Mouse (Mus musculus) macrophage (primary cell): ENCODE data around the gene Cdc27. TPM values are rescaled to one million over a fixed set of nuclear protein-coding genes. Genes with fewer than 3 reads are reported as not detected.

Experiments
- H3K27ac ChIP-seq: fragments of 350-480 bp; formaldehyde crosslinking; 2 replicates; pipeline ENCODE4 v1.9.0; 2021
- H3K36me3 ChIP-seq: fragments of 350-480 bp; formaldehyde crosslinking; 2 replicates; pipeline ENCODE4 v1.9.0; 2021; ENCODE audit errors: inconsistent target
- H3K4me3 ChIP-seq: fragments of 350-480 bp; formaldehyde crosslinking; 2 replicates; pipeline ENCODE4 v1.9.0; 2021; ENCODE audit errors: inconsistent target
- H3K79me2 ChIP-seq: fragments of 350-480 bp; formaldehyde crosslinking; 2 replicates; pipeline ENCODE4 v1.9.0; 2021; ENCODE audit errors: inconsistent target
- WGBS: methylation state at CpG from one replicate; pipeline ENCODE4 v1.1.7; 2026; ENCODE audit warnings: inconsistent platforms; ENCODE audit not compliant: missing documents; 5-methylcytosine and 5-hydroxymethylcytosine counted together
- polyA plus RNA-seq: library from polyadenylated mRNA; stranded (reverse); fragments of 250-400 nt; gene quantifications from 3 replicates; pipeline ENCODE4 v1.2.4, GENCODE M21; 2018; ENCODE audit warnings: inconsistent platforms
- total RNA-seq, 78 experiments: library from RNA; depleted of rRNA; stranded (reverse); fragments of 250-400 nt; gene quantifications; 1 replicate in 9 of 78; 2 replicates in 24 of 78; 3 replicates in 43 of 78; 4 replicates in 2 of 78; pipeline ENCODE4 v1.2.4; 2018; ENCODE audit warnings: inconsistent platforms in 56 of 78

Cdc27 gene
- 100 to 1,000 TPM in 2 of 26 experiments, 10 to 100 TPM in 24; 38.6 to 118 (median 58.2) TPM for total RNA-seq (2018; cell fraction: chromatin; rRNA removed)
- total RNA-seq (2018; cell fraction: cytosol; rRNA removed): 10 to 100 TPM; 27.4 to 46.9 (median 32.9) TPM
- total RNA-seq (2018; cell fraction: nucleus; rRNA removed): 10 to 100 TPM; 31.7 to 90.5 (median 53.9) TPM
- polyA plus RNA-seq: 18.2 to 24.2 TPM (median 19.9 TPM) in 3 replicates

GRCm38 (mm10) chr11:104550406-104550974 lies at the start of gene Cdc27, which contains the start of gene Myl4:
TSS of gene Cdc27 (minus strand) at chr11:104550620.
TSS of gene Myl4 (plus strand) at chr11:104550663.
- Histone ChIP-seq H3K4me3 (peak within 1 kb of the TSS; percentile 86), H3K27ac (peak within 1 kb of the TSS; percentile 74), H3K79me2 (peaks cover 48% of the 10 kb centered on the region), H3K36me3 (no peaks in the 10 kb centered on the region)
- WGBS: under 1% methylated on average over 35 of the region's 35 CpGs

DNA sequence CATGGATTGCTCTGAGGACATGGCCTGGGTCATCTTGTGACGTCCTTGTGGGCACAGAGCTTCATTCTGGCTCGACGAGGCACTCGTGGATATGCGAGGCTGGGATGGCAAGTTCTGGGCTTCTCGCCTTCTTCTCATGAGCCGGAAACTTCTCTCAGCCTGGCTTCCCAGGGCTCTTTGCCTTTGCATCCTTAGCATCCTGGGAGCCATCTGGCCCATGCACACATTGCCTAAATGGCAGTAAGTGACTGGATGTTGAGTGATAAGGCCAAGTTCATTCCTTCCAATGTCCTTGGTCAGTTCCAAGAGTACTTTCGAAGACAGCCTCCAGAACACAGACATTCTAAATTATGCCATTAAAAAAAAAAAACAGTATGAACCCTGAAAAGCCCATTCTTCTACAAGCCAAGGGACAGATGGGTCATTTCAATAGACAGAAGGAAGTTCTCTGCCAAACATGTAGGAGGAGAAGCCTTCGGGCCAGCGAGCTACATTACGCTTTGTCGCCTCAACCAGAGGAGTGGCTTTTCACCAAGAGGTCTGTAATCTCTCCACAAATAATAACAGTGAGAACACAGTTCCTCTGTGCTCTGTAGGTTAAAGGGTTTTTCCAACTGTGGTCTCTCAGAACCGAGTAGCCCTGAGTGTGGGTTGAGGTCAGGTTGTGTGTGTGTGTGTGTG lies 49.0 kb upstream of the Cdc27 start:
- no peak overlapping the region for H3K4me3 ChIP-seq
- WGBS: 74% methylated on average over 13 of the region's 13 CpGs
- no peaks in the 10 kb centered on the region for H3K79me2 ChIP-seq
- no peaks in the 10 kb centered on the region for H3K36me3 ChIP-seq
- H3K27ac ChIP-seq: no peak overlapping the region

DNA sequence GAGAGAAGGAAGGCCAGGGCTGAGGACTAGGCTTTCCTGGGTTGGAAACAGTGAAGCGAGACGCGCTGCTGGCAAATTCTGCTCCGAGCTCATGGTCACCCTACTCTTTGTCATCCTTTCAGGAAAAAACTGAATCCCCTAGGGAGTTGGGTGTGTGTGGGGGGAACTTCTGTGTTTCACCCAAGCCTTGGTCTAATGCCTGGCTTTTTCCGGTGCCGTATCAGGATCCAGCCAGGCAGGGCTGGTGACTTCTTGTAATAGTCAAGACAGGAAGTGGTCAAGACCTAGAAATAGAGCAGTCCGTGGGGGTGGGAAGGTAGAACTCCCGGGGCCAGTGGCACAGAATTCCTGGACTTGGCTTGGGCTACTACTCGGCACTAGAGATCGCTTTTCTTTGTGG lies 45.9 kb upstream of the Cdc27 start:
- 27% methylated on average over 10 of the region's 10 CpGs for WGBS
- H3K27ac ChIP-seq: no peak overlapping the region
- H3K79me2 ChIP-seq: no peaks in the 10 kb centered on the region
- no peak overlapping the region for H3K4me3 ChIP-seq
- H3K36me3 ChIP-seq: no peaks in the 10 kb centered on the region

- no peaks in the 10 kb centered on the region for H3K36me3 ChIP-seq
- no peak overlapping the region for H3K4me3 ChIP-seq
- H3K79me2 ChIP-seq: no peaks in the 10 kb centered on the region
- H3K27ac ChIP-seq: no peak overlapping the region
- WGBS: 94% methylated on average over 13 of the region's 13 CpGs
Observed at GRCm38 (mm10) chr11:104592066-104592835, 41.8 kb upstream of the Cdc27 start.

GRCm38 (mm10) chr11:104590148-104590547 lies 39.7 kb upstream of the Cdc27 start:
- Histone ChIP-seq H3K27ac (no peak overlapping the region), H3K79me2 (no peaks in the 10 kb centered on the region), H3K36me3 (no peaks in the 10 kb centered on the region), H3K4me3 (no peak overlapping the region)
- under 1% methylated on average over 8 of the region's 8 CpGs for WGBS

DNA sequence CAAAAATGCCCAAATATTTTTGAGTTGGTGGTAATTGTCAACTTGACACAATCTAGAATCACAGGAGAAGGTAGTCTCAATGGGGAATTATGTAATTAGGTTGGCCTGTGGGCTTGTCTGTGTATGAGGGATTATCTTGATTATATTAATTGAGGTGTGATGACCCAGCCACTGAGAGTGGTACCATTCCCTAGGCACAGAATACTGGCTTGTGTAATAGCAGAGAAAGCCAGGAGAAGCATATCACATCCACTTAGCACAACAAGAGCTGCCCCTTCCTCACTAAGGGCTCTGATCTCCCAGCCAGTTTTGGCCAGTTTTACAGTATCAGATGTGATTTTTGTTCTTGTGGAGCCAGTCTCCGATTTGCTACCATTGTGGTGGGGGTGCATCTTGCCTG lies 39.1 kb upstream of the Cdc27 start:
- Histone ChIP-seq H3K27ac (no peak overlapping the region), H3K36me3 (no peaks in the 10 kb centered on the region)
- WGBS: 69% methylated on average over 1 of the region's 1 CpGs

GRCm38 (mm10) chr11:104588513-104588912 lies 38.1 kb upstream of the Cdc27 start:
- WGBS: 94% methylated on average over 2 of the region's 2 CpGs
- Histone ChIP-seq H3K4me3 (no peak overlapping the region), H3K36me3 (no peaks in the 10 kb centered on the region), H3K79me2 (no peaks in the 10 kb centered on the region), H3K27ac (no peak overlapping the region)

More for the DNA sequence above, 39.1 kb upstream of the Cdc27 start:
- Histone ChIP-seq H3K79me2 (no peaks in the 10 kb centered on the region), H3K4me3 (no peak overlapping the region)

DNA sequence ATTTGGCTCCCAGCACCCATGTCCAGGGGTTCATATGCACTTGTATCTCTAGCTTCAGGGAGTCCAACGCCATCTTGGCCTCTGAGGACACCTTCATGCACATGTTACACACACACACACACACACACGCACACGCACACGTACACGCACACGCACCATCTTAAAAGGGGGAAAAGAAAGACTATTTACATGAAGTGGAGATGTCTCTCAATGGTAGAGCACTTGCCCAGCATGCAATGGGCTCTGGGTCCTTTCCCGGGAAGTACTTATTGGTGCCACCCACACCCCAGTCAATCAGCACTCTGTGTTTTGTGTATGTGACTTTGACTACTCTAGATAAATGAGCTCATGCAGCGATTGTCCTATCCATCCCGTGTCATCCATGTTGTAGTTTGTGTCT lies 37.5 kb upstream of the Cdc27 start:
- Histone ChIP-seq H3K79me2 (no peaks in the 10 kb centered on the region), H3K36me3 (no peaks in the 10 kb centered on the region), H3K27ac (no peak overlapping the region), H3K4me3 (no peak overlapping the region)
- 94% methylated on average over 9 of the region's 9 CpGs for WGBS

DNA sequence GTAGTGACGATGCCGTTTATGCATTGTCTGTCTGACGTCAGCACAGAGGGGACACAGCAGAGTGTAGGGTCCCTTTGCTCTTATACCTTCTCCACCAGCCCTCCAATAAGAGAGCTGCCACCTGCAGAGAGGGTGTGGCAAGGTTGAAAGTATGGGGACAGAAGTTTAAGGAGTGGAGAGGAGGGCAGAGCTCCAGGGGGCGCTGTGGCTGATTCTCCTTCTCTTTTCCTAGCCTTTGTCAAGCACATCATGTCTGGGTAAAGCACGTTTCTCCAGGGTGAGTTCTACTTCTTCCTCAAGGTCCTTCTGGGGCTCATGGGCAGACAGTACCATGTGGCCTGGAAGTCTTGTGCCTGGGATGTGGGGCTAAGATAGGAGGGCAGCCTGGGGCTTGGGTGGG lies 35.1 kb upstream of the Cdc27 start:
- H3K27ac ChIP-seq: no peak overlapping the region
- H3K79me2 ChIP-seq: no peaks in the 10 kb centered on the region
- H3K36me3 ChIP-seq: no peaks in the 10 kb centered on the region
- 90% methylated on average over 5 of the region's 5 CpGs for WGBS
- no peak overlapping the region for H3K4me3 ChIP-seq

DNA sequence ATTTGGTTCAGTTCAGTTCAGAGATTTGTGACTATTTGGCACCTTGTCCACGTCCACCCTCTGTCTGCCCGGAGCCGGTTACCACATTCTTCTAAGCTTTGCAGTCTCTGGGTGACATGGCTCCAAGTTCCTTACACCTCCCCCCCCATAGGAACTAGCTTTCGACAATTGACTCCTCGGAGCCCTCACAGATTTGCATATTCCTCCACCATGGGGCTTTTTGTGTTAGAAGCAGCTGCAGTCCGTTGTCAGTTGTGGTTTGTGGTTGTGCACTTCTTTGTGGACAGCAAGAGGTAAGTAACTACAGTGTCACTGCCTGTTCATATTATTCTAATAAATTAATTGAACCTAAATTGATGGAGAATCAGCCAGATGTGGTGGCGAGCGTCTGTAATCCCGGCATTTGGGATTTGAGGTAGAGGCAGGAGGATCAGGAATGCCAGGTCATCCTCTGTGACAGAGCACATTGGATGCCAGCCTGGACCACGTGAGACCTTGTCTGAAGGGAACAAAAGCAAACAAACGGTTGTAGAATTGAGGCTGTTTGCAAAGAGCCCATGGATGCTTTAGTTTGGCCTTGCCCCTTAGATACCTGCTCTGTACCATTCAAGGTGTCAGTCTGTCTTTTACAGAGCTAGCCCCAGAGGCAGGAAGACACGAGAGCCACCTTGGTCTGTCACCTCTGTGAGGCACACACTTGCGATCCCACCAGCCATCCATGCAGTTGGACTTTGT lies 32.4 kb upstream of the Cdc27 start:
- Histone ChIP-seq H3K27ac (no peak overlapping the region), H3K36me3 (no peaks in the 10 kb centered on the region), H3K79me2 (no peaks in the 10 kb centered on the region), H3K4me3 (no peak overlapping the region)
- WGBS: 44% methylated on average over 13 of the region's 13 CpGs

GRCm38 (mm10) chr11:104582308-104582606 lies 31.8 kb upstream of the Cdc27 start:
- Histone ChIP-seq H3K27ac (no peak overlapping the region), H3K79me2 (no peaks in the 10 kb centered on the region), H3K4me3 (no peak overlapping the region), H3K36me3 (no peaks in the 10 kb centered on the region)
- 17% methylated on average over 2 of the region's 2 CpGs for WGBS

DNA sequence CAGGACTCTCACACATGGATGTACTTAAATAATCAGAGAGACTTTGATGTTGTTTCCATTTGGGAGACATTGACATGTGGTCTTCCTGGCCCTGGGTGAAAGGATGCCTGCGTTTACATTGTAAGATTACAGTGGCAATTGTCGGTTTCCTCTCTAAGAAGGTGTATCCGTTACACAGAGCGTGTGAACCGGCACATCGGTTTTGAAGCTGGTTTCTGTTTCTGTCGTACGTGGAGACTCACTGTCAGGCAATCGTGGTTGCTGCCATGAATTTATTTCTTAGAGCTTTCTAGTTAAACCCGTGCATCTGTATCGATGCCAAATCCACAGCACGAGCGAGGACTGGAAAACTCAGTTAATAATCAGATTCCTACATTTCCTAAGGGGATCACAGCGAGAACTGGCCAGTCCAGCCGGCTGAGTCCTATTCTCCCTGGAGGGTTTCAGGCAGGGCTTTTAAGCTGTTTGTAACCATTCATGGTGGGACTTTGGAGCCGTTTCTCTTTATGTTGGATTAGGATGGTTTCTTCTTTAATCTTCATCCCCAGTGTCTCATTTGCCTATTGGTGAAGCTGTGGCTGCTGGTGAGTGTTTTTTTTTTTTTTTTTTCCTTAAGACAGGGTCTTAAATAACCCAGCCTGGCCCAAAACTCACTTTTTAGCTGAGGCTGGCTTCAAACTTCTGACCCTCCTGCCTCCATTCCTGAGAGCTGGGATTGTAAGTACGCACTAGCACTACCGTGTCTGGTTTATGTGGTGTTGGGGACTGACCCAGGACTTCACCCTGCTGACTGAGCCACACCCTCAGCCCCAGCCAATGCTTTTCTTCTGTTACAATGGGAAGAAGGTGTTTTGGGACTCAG lies 31.3 kb upstream of the Cdc27 start:
- no peaks in the 10 kb centered on the region for H3K79me2 ChIP-seq
- no peak overlapping the region; the same call in 1 of the 2 replicates for H3K4me3 ChIP-seq
- no peak overlapping the region for H3K27ac ChIP-seq
- no peaks in the 10 kb centered on the region for H3K36me3 ChIP-seq
- WGBS: 13% methylated on average over 18 of the region's 18 CpGs

- 97% methylated on average over 2 of the region's 5 CpGs for WGBS
- Histone ChIP-seq H3K79me2 (no peaks in the 10 kb centered on the region), H3K4me3 (no peak overlapping the region), H3K36me3 (no peaks in the 10 kb centered on the region), H3K27ac (no peak overlapping the region)
Observed at GRCm38 (mm10) chr11:104580606-104581005, 30.2 kb upstream of the Cdc27 start.

DNA sequence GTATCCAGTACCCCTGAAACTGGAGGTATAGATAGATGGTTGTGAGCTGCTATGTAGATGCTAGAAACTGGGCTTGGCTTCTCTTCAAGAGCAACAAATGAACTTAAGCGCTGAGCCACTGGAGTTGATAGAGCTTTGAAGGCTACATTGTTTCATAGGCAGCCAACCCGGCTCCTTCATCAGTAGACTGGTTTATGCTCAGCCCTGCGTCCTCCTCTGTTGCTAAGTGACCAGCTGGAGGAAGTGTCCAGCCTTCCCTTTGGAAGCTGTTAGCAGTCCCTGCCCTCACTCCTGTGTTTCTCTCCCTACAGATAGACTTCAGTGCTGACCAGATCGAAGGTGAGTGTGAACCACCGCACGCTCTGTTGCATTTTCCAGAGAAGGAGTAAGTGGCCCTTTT lies 29.7 kb upstream of the Cdc27 start:
- no peak overlapping the region for H3K4me3 ChIP-seq
- WGBS: 87% methylated on average over 6 of the region's 6 CpGs
- no peaks in the 10 kb centered on the region for H3K36me3 ChIP-seq
- H3K79me2 ChIP-seq: no peaks in the 10 kb centered on the region
- no peak overlapping the region for H3K27ac ChIP-seq
